Mouse (Mus musculus): ENCODE results near the gene Ppy.
A peak's percentile ranks its signal among the peaks of the same experiment; 100 is the strongest.

Gene Ppy

DNA sequence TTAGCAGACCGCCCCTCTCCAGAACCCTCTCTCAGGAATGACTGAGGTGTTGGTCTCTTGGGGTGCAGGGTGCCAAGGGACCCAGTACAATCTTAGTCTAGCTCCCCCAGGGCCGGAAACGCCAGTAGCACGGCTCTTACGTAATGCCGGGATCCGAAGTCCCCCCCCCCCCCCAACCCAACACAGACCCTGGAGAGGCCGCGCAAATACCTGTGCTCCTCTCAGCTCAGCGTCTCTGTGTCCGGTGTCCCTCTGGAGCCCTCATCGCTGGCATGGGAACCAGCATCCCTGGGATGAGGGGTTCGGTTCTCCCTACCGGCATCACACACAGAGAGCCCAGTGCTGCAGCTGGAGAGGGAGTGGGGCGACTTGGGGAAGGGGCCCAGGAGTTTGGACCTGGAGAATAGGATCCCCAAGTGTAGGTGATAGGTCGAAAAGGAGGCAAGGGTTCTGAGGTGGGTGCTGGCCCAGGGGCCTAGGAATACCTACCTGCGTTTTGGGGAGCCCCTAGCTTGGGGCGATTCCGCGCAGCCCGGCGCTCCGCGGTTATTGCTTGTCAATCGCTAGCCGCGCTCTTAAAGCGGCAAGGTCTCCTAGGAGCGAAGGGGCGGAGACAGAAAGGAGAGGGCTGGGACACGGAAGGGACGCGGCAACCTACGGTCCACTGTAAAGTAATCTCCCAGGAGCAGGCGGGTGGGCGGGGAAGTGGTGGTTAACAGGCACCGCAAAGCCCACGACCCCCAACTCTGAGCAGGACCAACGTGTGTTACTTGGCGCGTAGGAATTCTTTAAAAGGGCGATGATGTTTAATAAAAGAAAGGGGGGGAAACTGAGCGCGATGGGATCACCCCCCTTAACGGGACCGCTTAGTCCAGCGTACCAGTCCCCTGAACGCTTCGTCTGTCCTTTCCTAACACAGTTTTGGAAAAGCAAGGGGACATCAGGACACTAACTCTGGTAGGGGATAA is 12.9 kb downstream of the Ppy start, which contains the start of gene Mpp2:
Mpp2 (minus strand) TSS at position 585 of the 968 bp plus-strand sequence.
- peak; percentile 87 for DNase-seq (ENCODE audit: inconsistent ontology term)

DNA sequence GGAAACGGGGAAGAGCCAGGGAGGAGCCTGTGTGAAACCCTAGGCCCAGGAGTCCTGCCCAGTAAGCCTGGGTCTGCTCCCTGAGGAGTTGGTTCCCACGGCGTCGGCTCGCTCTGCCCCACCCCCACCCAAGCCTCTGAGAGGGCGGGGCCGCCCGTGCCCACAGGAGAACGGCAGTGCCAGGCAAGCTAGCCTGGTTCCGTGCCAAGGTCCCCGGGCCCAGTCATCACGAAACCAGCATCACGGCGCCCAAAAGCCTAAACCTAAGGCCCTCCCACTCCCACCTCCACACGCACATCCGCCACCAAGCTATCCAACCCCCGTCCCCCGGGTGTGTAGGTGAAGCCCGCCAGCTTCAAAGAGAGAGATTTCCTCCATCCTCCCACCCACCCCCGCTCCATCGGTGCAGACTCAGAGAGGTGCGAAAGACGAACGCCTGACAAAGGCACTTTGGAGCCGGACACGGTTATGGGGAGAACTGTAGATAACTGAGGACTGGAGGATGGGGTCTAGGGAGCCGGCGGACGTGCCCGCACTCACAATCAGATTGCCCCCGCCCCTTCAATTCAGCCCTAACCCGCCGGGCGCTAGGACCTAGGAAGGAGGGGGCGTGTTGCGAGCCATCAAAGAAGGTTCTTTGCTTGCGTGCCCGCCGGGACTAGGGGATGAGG is 13.9 kb downstream of the Ppy start:
- DNase-seq (ENCODE audit: inconsistent ontology term), result peak; percentile 94

DNA sequence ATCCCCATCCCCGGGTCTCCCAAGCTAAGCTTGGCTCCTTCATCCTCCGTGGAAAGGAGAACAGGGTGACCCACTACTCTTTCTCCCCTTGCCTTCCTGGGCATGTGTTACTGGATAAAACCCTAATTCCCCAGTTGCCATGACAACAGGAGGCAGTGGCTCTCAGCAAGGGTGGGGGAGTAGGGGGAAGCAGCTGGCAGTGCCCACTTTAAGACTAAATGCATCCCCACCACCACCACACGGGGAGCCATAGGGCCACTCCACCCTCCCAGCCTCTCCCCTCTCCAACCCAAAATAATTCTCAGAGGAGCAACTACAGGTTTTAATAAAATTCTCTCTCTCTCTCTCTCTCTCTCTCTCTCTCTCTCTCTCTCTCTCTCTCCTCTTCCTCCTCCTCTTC is 14.8 kb downstream of the Ppy start:
- DNase-seq (ENCODE audit: inconsistent ontology term), result peak; percentile 53

DNA sequence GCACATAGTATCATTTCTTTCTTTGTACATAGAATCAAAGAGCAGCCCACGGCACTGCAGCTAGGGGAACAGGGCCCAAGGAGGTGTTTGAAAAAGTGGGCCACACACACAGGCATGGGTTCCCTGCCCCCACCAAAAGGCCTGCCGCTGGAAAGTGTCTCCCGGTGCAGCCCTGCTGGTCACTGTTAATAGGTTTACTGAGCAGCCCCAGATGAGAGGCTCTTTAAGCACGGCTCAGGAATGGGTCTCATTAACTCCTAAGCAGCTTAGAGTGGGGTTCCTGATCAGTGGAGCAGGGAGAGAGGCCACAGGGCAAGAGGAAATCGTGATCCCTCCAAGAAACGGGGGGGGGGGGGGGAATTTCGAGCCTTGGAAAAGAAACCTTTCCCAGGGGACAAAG is 17.0 kb downstream of the Ppy start:
- DNase-seq (ENCODE audit: inconsistent ontology term), result no peak

DNA sequence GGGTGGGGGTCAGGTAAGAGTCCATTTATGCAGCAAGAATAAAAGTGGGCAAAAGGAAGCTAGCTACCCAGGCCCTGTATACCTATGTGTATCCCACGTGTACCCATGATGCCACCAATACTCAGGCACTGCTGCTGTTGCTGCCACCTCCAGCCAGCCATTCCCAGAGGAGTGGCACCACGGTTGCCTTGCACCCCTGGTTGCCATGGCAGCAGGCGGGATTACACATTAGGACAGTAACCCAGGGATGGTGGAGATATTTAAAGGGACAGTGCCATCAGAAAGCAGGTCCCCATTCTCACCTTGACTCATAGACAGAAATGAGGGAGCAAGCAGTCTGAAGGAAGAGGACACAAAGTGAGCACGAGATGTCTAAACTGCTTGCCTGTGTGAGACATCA is 17.9 kb downstream of the Ppy start:
- no peak for DNase-seq (ENCODE audit: inconsistent ontology term)

DNA sequence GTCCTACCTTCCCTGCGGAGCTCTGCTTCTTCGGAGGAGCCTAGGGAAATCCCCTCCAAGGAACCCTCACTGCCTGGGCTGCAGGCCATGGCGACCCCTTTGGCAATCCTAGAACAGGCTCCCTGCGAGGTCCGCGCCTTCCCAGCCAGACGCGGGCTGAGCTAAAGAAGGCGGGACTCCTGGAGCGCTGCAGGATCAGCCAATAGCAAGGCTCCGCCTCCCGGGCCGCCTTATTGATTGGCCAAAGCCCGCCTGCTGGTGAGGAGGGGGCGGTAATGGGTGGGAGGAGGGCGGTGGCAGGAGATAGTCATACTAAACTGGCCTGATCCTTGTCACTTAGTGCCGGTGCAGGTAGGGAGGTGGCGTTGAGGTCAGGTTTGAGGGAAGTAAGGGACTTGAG is 18.8 kb downstream of the Ppy start:
- peak; percentile 87 for DNase-seq (ENCODE audit: inconsistent ontology term)

DNA sequence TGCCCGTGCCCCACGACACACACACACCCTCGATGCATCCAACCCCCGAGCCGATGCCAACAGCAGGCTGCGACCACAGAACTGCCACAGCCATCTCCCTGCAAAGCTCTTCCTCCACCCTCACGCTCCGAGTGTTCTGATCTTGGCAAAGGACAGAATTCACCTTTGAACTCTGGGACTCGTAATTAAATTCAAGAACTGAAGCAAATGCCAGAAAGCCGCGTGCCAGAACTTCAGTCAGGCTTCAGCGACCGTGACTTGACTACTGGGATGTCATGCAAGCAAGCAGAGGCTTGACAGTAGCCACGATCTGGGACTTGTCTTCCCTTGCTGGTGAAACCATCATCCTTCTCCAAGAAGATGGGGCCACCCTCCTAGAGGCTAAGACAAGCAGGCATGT is 27.4 kb downstream of the Ppy start:
- no peak for DNase-seq (ENCODE audit: inconsistent ontology term)

DNA sequence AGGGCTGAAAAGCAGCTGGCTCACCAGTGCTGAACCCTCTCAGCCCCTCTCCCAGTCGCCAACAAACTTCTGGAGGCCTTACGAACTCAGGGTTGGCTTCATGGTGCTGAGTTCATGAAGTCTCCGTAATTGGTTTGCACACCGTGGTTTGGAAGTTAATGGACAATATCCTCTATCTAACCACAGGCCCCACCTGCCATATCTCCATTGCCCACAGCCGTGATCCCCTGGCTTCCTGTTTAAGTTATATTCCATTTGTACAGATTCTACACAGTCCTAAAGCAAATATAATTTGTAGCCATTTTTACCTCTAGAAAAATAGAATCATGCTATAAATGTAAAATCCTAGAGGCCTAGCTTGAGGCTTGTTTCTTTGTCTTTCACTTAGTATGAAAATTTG is 28.4 kb downstream of the Ppy start:
- no peak for DNase-seq (ENCODE audit: inconsistent ontology term)

DNA sequence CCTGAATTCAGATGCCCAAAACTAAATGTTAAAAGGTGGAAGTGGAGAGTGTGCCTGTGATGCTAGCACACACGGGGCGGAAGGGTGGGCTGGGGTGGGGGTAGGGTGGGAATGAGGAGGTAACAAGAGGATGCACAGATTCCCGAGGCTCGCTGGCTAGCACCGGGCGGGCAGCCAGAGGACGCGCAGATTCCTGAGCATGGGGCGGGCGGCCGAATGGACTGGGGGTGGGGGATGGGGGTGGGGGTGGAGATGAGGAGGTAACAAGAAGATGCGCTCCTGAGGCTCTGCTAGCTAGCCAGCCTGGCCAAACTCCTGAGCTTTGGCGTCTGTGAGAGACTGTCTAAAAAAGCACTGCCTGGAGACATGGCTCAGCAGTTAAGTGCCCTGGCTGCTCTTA is 30.7 kb downstream of the Ppy start:
- peak; percentile 46 for DNase-seq (ENCODE audit: inconsistent ontology term)

DNA sequence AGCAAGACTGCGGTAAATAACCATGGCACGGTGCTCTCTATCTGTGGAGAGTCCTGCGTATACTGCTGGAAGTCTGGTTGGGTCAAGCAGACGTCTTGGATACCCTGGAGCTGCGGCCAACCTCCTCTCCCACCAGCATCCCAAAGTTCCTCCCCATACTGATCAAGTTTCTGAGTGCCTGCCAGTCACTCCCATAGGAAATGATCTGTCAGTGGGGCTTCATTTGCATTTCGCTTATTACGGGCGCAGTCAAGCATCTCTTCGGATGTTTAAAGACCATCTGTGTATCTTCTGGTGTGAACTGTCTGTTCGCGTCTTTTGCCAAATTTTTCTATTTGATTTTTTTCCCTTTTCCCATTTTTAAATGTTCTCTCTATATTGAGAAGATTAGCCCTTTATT is 31.5 kb downstream of the Ppy start:
- DNase-seq (ENCODE audit: inconsistent ontology term), result no peak

DNA sequence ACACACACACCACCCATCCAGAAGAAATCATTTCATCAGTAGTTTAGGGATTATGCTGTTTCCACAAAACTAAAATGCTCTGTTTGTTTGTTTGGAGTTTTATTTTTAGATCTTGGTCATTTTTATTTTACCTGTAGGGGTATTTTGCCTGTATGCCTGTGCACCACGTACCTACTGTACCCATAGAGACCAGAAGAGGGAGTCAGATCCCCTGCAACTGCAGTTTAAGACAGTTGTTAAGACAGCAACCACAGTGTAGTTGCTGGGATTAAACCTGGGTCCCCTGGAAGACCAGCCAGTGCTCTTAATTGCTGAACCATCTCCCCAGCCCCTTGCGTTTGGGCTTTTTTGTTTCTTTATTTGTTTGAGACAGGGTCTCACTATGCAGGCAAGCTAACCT is 32.1 kb downstream of the Ppy start:
- DNase-seq (ENCODE audit: inconsistent ontology term), result no peak

DNA sequence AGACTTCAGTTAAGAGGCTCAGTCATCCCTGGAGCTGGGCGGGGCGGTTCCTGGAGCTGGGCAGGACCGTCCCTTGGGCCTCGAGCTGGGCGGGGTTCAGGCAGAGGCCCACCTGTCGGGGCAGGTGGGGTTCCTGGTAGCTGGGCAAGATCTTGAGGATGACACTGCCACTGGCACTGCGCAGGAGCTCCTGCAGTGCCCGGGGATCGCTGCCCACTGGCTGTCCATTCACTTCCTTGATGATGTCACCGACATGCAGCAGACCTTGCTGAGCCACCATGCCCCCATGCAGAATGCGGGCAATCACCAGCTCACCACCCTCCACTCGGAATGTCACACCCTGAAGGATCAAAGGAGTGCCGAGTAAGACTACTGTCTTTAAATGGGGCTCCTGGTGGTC is 38.0 kb downstream of the Ppy start:
- DNase-seq (ENCODE audit: inconsistent ontology term), result no peak

DNA sequence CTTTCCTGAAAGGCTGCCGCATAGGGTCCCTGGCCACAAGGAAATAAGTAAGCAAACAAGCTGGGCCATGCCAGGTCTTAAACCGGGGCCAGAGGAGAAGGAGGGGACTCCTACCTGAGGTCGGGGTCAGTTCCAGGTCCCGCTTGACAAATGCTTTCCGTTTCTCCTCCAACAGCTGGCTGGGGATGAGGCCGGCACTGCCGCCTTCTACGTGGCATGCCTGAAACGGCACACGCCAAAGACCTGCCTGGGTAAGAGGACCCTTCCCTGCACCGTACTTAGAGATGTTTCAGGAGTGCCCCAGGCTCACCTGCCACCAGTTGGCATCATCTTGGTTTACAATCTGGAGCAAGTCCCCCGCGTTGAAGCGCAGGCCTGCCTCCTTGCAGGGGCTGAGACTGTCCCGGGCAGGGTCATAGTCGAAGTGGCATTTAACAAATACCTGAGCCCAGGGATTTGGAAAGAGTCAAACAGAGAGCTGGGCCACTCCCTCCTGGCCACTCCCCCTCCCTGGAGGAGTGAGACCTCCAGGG is 39.1 kb downstream of the Ppy start:
- no peak for DNase-seq (ENCODE audit: inconsistent ontology term)

DNA sequence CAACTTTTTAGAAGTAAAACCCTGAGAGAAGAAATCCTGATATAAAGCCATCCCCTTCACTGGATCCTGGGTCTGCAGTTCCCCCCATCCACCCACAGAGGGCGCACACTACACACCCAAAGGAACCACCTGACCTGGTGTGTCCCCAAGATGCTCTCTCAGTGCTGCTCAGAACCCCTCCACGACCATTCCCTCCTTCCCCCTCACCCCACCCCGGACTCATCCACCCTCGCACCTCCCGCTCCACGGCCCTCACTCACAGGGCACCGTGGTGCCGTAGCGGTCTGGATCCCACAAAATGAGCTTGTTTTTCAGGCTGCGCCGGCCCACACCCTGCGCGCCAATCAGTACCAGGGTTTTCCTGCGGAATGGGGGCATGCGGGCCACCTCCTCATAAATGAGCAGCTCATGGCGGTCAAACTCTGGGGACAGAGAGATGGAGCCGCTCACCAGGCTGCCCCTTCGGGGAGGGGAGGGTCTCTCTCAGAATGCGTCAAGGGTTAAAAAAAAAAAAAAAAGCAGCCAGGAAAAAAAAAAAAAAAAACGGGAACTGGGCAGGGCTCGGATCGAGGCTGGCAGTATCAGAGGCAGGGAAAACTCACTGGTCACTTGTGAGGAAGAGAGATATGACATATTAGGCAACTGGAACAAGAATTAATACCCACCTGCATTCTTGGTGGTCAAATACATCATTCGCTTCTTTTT is 39.7 kb downstream of the Ppy start:
- DNase-seq (ENCODE audit: inconsistent ontology term), result peak; percentile 86

DNA sequence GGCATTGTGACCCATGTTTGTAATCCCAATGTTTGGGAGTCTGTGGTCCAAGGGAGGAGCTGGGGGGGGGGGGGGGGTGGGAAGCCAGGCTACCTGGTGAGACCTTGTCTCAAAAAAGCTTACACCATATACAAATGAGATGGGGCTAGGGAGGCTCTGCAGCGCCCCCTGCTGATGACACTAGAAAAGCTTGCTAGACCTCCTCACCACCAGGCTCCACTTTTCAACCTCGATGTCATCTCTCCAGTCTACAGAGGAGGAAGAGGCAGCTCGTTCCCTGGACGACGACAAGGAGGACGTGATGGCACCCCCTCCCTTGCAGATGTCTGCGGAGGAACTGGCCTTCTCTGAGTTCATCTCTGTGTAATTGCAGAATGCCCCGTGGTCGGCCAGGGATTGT is 47.3 kb downstream of the Ppy start:
- DNase-seq (ENCODE audit: inconsistent ontology term), result no peak

DNA sequence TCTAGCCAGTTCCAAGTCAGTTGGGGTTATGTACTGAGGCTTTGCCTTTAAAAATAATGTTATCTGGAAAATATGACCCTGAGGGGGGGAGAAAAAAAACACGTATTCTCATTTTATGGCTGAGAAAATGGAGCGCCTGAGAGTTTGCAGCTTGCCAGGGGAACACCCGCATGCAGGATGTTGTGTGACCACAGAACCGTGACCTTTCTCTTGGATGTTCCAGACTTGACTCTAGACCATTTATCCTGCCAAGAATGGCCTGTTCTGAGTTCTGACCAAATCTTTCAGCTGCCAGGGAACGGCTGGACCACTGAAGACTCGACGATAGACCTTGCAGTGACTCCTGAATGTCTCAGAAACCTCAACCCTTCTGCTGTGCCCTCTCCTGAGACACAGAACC is 47.9 kb downstream of the Ppy start:
- peak; percentile 19 for DNase-seq (ENCODE audit: inconsistent ontology term)

DNA sequence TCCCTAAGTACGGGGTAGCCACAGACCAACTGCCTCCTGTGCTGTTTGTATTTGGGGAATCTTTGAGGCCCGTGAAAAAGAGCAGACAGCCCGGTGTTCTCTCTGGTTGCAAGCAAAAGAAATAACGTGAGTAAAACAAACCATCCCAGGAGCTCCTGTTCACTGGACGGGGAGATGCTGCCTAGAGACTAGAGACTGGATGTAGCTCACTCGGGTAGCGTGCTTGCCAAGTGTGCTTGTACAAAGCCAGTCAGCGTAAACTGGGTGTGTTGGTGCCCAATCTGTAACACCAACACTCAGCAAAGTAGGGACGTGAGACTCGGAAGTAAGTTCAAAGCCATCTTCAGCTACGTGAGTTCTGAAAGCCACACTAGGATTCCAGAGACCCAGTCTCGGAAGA is 48.4 kb downstream of the Ppy start:
- DNase-seq (ENCODE audit: inconsistent ontology term), result no peak

DNA sequence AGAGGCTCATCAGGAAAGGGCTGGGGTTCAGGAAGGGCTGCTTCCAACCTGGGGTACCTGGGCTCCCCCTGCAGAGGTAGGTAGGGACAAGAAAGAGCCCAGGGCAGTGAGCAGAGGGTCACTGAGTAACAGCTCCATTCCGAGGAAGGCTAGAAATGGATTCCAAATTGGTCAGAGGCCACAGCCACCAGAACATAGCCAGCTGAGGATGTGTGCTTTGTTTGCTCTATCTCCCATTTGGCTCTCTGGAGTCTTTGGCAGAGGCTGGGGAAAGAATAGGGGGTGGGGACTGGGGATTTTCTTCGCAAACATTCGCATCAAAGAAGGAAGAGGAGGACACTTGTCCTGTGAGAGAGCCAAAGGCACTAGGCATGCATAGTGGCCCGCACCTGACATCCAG is 49.2 kb downstream of the Ppy start:
- no peak for DNase-seq (ENCODE audit: inconsistent ontology term)

DNA sequence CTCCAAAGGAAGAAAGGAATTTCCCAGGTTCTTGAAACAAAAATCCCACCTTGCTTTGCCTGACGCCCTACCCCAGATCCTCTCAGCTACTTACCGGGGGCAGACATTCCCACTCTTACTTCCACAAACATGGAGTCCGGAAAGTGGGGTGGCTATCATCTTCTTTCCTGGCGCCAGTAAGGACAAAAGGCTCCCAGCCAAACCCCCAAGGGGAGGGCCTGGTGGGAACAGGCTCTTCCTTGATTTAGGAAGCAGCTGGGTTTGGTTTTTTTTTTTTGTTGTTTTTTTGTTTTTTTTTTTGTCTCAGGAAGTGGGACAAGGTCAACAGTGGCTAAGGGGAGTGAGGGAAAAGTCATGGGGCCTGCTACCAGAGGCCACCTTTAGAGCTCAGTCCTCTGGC is 49.6 kb downstream of the Ppy start:
- no peak for DNase-seq (ENCODE audit: inconsistent ontology term)
